Mouse (Mus musculus): ENCODE results near the gene Slc6a6. TPM values are rescaled to one million over a fixed set of nuclear protein-coding genes. Genes with fewer than 3 reads are reported as not detected.

The Slc6a6 gene
- polyA plus RNA-seq, 1 experiment from 2014 or later = 109 TPM

- 56% methylated on average over 8 of the region's 8 CpGs for WGBS
- no peak for TF ChIP-seq CTCF (IDR thresholded peaks at IDR 0.05; ENCODE audit: low read depth)
- Histone ChIP-seq H3K36me3 (ENCODE audit: control insufficient read depth, insufficient read depth) (peaks cover 37% of the 10 kb centered on the region), H3K9ac (ENCODE audit: low read depth, low read length) (no peak overlapping the region), H3K9me3 (ENCODE audit: control insufficient read depth) (no peaks in the 10 kb centered on the region), H3K4me2 (replicated peaks; ENCODE audit: low read depth) (no peak overlapping the region), H3K4me3 (ENCODE audit: low read depth, low read length) (no peak overlapping the region), H3K27ac (ENCODE audit: low read depth, low read length) (peak overlapping the region; percentile 50), H3K27me3 (replicated peaks; ENCODE audit: control insufficient read depth, insufficient read depth, low read length) (no peaks in the 10 kb centered on the region), H3K4me1 (replicated peaks; ENCODE audit: control insufficient read depth, insufficient read depth, low read length) (peaks cover 12% of the 10 kb centered on the region)
- no peak for ATAC-seq
Measured at GRCm38 (mm10) chr6:91715023-91715422, 31.2 kb downstream of the Slc6a6 start.

GRCm38 (mm10) chr6:91715988-91716810, 32.3 kb downstream of the Slc6a6 start:
- H3K27me3 ChIP-seq (replicated peaks; ENCODE audit: control insufficient read depth, insufficient read depth, low read length) = no peaks in the 10 kb centered on the region
- H3K4me2 ChIP-seq (replicated peaks; ENCODE audit: low read depth) = no peak overlapping the region
- 0 out of 2 replicates have a peak, but pooled peaks have one; percentile 11 for ATAC-seq
- 49% methylated on average over 6 of the region's 6 CpGs for WGBS
- peaks cover 37% of the 10 kb centered on the region for H3K36me3 ChIP-seq (ENCODE audit: control insufficient read depth, insufficient read depth)
- no peaks in the 10 kb centered on the region for H3K9me3 ChIP-seq (ENCODE audit: control insufficient read depth)
- H3K4me1 ChIP-seq (replicated peaks; ENCODE audit: control insufficient read depth, insufficient read depth, low read length) = peaks cover 12% of the 10 kb centered on the region
- TF ChIP-seq CTCF (IDR thresholded peaks at IDR 0.05; ENCODE audit: low read depth) = no peak
- H3K9ac ChIP-seq (ENCODE audit: low read depth, low read length) = no peak overlapping the region
- peak overlapping the region; percentile 17; the same call in 1 of the 2 replicates for H3K27ac ChIP-seq (ENCODE audit: low read depth, low read length)
- no peak overlapping the region for H3K4me3 ChIP-seq (ENCODE audit: low read depth, low read length)

- H3K9ac ChIP-seq (ENCODE audit: low read depth, low read length) = no peak overlapping the region
- H3K27me3 ChIP-seq (replicated peaks; ENCODE audit: control insufficient read depth, insufficient read depth, low read length) = no peaks in the 10 kb centered on the region
- H3K4me3 ChIP-seq (ENCODE audit: low read depth, low read length) = no peak overlapping the region
- H3K9me3 ChIP-seq (ENCODE audit: control insufficient read depth) = no peaks in the 10 kb centered on the region
- ATAC-seq = no peak
- 84% methylated on average over 2 of the region's 2 CpGs for WGBS
- H3K27ac ChIP-seq (ENCODE audit: low read depth, low read length) = no peak overlapping the region
- peaks cover 40% of the 10 kb centered on the region for H3K36me3 ChIP-seq (ENCODE audit: control insufficient read depth, insufficient read depth)
- no peak overlapping the region for H3K4me2 ChIP-seq (replicated peaks; ENCODE audit: low read depth)
- TF ChIP-seq CTCF (IDR thresholded peaks at IDR 0.05; ENCODE audit: low read depth) = no peak
- H3K4me1 ChIP-seq (replicated peaks; ENCODE audit: control insufficient read depth, insufficient read depth, low read length) = no peaks in the 10 kb centered on the region; the same call in 1 of the 2 replicates
Measured at GRCm38 (mm10) chr6:91718067-91718466, 34.2 kb downstream of the Slc6a6 start.

GRCm38 (mm10) chr6:91718603-91719002, 34.8 kb downstream of the Slc6a6 start:
- no peak overlapping the region for H3K9ac ChIP-seq (ENCODE audit: low read depth, low read length)
- H3K36me3 ChIP-seq (ENCODE audit: control insufficient read depth, insufficient read depth) = peaks cover 45% of the 10 kb centered on the region
- H3K27ac ChIP-seq (ENCODE audit: low read depth, low read length) = no peak overlapping the region
- H3K27me3 ChIP-seq (replicated peaks; ENCODE audit: control insufficient read depth, insufficient read depth, low read length) = no peaks in the 10 kb centered on the region
- no peak for ATAC-seq
- WGBS = 76% methylated on average over 3 of the region's 3 CpGs
- no peak for TF ChIP-seq CTCF (IDR thresholded peaks at IDR 0.05; ENCODE audit: low read depth)
- no peaks in the 10 kb centered on the region; the same call in 1 of the 2 replicates for H3K4me1 ChIP-seq (replicated peaks; ENCODE audit: control insufficient read depth, insufficient read depth, low read length)
- no peaks in the 10 kb centered on the region for H3K9me3 ChIP-seq (ENCODE audit: control insufficient read depth)
- no peak overlapping the region for H3K4me2 ChIP-seq (replicated peaks; ENCODE audit: low read depth)
- no peak overlapping the region for H3K4me3 ChIP-seq (ENCODE audit: low read depth, low read length)

GRCm38 (mm10) chr6:91719042-91719747, 35.3 kb downstream of the Slc6a6 start:
- ATAC-seq = no peak
- Histone ChIP-seq H3K9me3 (ENCODE audit: control insufficient read depth) (no peaks in the 10 kb centered on the region), H3K36me3 (ENCODE audit: control insufficient read depth, insufficient read depth) (peaks cover 50% of the 10 kb centered on the region), H3K4me3 (ENCODE audit: low read depth, low read length) (no peak overlapping the region), H3K4me1 (replicated peaks; ENCODE audit: control insufficient read depth, insufficient read depth, low read length) (no peaks in the 10 kb centered on the region; the same call in 1 of the 2 replicates), H3K27ac (ENCODE audit: low read depth, low read length) (peak overlapping the region; percentile 46; the same call in 1 of the 2 replicates), H3K9ac (ENCODE audit: low read depth, low read length) (no peak overlapping the region), H3K4me2 (replicated peaks; ENCODE audit: low read depth) (no peak overlapping the region), H3K27me3 (replicated peaks; ENCODE audit: control insufficient read depth, insufficient read depth, low read length) (no peaks in the 10 kb centered on the region)
- 60% methylated on average over 6 of the region's 6 CpGs for WGBS
- TF ChIP-seq CTCF (IDR thresholded peaks at IDR 0.05; ENCODE audit: low read depth) = no peak

GRCm38 (mm10) chr6:91719865-91720533, 36.1 kb downstream of the Slc6a6 start:
- no peak for ATAC-seq
- Histone ChIP-seq H3K27me3 (replicated peaks; ENCODE audit: control insufficient read depth, insufficient read depth, low read length) (no peaks in the 10 kb centered on the region), H3K4me3 (ENCODE audit: low read depth, low read length) (no peak overlapping the region), H3K4me1 (replicated peaks; ENCODE audit: control insufficient read depth, insufficient read depth, low read length) (no peaks in the 10 kb centered on the region; the same call in 1 of the 2 replicates), H3K9me3 (ENCODE audit: control insufficient read depth) (no peaks in the 10 kb centered on the region), H3K36me3 (ENCODE audit: control insufficient read depth, insufficient read depth) (peaks cover 50% of the 10 kb centered on the region), H3K9ac (ENCODE audit: low read depth, low read length) (no peak overlapping the region), H3K27ac (ENCODE audit: low read depth, low read length) (no peak overlapping the region), H3K4me2 (replicated peaks; ENCODE audit: low read depth) (no peak overlapping the region)
- WGBS = 29% methylated on average over 9 of the region's 9 CpGs
- TF ChIP-seq CTCF (IDR thresholded peaks at IDR 0.05; ENCODE audit: low read depth) = no peak

All from intestine, postnatal 0 days (tissue).